Mouse (Mus musculus) E14TG2a.4 (cell line): ENCODE data around the gene Runx2.

Experiments
- H3K27me3 ChIP-seq: 2 replicates; pipeline ENCODE4 v1.6.1; 2014; ENCODE audit warnings: low read length, control low read depth; ENCODE audit not compliant: insufficient read depth
- H3K36me3 ChIP-seq: 2 replicates; pipeline ENCODE4 v1.6.1; 2014; ENCODE audit warnings: low read length, control low read depth; ENCODE audit not compliant: insufficient read depth
- H3K4me1 ChIP-seq: replicated peaks from 2 replicates; pipeline ENCODE4 v1.6.1; 2014; ENCODE audit warnings: low read depth, low read length, control low read depth
- H3K4me3 ChIP-seq: replicated peaks from 2 replicates; pipeline ENCODE4 v1.5.1; 2014; ENCODE audit warnings: mild to moderate bottlenecking, low read length
- H3K9me3 ChIP-seq: 2 replicates; pipeline ENCODE4 v1.6.1; 2014; ENCODE audit warnings: low read length, control low read depth
- CTCF ChIP-seq: conservative IDR thresholded peaks from 2 replicates; pipeline ENCODE4 v1.5.1; 2014; ENCODE audit warnings: low read length
- NANOG ChIP-seq: IDR thresholded peaks from 2 replicates; pipeline ENCODE4 v1.6.1; 2014; ENCODE audit warnings: borderline replicate concordance, low read length, mixed read lengths
- POU5F1 ChIP-seq: IDR thresholded peaks from 2 replicates; pipeline ENCODE4 v1.6.1; 2014; ENCODE audit warnings: low read length, borderline replicate concordance

The Runx2 gene

DNA sequence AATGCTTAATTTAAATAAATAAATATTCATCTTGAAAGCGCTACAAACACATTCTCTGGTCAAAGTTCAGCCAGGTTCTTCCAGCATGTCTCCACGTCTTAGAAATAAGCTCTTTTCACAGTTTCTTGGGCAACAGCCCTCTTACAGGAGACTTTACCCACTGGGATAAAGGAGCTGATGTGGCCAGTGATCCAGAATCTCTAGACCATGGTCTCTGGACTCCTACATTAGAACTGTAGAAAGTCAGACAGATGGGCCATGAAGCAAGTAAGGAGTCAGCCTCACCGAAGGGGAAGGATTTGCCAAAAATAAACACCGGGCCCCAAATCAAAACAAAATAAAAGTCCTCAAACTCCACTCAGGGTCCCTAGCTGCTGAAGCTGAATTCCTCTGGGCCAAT is 211.4 kb downstream of the Runx2 start:
- Histone ChIP-seq H3K4me1 (no peaks in the 10 kb centered on the region; the same call in 1 of the 2 replicates), H3K36me3 (no peaks in the 10 kb centered on the region), H3K9me3 (no peaks in the 10 kb centered on the region), H3K27me3 (peaks cover 7% of the 10 kb centered on the region), H3K4me3 (no peak overlapping the region)
- TF ChIP-seq CTCF = no peak
- TF ChIP-seq POU5F1 = no peak
- no peak for TF ChIP-seq NANOG

DNA sequence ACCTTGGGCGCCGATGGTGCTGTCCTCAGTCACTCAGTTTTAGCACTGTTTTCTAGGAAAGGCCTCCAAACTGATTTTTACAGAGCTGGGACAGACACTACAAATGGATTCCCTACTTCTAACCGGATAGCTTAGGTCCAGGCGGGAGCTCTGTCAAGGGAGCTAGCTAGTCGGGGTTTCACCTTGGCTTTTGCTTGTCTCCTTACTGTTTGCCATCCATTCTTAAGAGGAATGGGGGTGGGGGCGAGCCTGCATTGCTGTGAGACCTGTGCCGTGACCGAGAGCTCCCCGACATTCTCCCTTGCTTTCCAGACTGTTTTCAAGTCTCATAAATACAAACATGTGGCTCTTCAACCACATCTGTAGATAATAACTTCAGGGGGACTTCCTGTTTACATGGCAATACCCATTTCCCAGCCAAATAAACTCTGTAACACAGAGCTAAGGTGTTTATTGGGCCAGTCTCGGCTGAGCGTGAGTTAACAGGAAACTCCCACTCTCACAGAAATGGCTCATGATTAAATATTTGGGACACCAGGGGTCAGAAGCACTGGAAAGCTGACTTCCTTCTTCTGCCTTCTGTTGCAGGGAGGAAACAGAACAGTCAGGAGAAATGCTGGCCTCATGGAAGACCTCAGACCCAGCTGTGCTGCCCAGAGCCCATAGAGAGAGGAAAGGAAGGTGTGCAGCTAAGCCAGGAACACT is 213.1 kb downstream of the Runx2 start:
- no peaks in the 10 kb centered on the region; the same call in 1 of the 2 replicates for H3K4me1 ChIP-seq
- TF ChIP-seq CTCF = no peak
- no peak for TF ChIP-seq NANOG
- TF ChIP-seq POU5F1 = no peak
- no peaks in the 10 kb centered on the region for H3K36me3 ChIP-seq
- H3K4me3 ChIP-seq = no peak overlapping the region
- peaks cover 7% of the 10 kb centered on the region for H3K27me3 ChIP-seq
- no peaks in the 10 kb centered on the region for H3K9me3 ChIP-seq

DNA sequence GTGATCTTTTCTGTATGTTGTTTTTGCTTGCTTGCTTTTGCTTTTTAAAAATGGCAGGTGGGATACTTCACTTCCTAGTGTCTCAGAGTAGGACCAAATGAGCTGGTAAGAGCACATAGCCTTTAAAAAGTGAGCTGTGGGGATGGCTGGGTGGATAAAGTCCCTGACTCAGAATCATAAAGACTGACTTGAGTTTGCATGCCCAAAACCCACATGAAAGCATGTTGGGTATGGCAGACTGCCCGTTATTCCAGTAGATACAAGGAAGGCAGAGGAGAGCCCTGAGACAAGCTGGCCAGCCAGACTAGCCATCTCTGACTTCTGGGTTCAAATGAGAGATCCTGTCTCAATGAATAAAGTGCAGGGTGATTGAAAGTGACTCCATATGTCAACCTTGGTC is 214.7 kb downstream of the Runx2 start:
- Histone ChIP-seq H3K36me3 (no peaks in the 10 kb centered on the region), H3K9me3 (no peaks in the 10 kb centered on the region), H3K4me3 (no peak overlapping the region), H3K27me3 (peaks cover 7% of the 10 kb centered on the region), H3K4me1 (no peaks in the 10 kb centered on the region)
- TF ChIP-seq POU5F1 (no peak), CTCF (no peak), NANOG (no peak)

DNA sequence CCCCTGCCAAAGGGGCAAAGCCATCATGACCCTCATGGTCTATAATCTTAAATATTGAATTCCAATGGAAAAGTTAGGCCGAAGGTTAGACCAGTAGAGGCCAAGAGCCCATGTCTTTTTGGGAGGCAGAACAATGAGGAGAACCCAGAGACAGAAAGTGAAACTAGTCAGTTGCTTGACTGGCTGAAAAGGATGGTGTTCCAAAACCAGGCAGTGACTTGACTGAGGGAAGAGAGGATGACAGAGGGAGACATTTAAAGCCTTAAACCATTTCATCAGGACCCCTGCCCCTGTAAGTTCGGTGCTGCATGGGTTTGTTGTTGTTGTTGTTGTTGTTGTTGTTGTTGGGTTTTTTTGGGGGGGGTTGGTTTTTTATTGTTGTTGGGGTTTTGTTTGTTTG is 215.5 kb downstream of the Runx2 start:
- no peak overlapping the region for H3K4me3 ChIP-seq
- peaks cover 7% of the 10 kb centered on the region for H3K27me3 ChIP-seq
- H3K36me3 ChIP-seq = no peaks in the 10 kb centered on the region
- no peak for TF ChIP-seq CTCF
- no peak for TF ChIP-seq NANOG
- no peak for TF ChIP-seq POU5F1
- H3K9me3 ChIP-seq = no peaks in the 10 kb centered on the region
- no peaks in the 10 kb centered on the region for H3K4me1 ChIP-seq

DNA sequence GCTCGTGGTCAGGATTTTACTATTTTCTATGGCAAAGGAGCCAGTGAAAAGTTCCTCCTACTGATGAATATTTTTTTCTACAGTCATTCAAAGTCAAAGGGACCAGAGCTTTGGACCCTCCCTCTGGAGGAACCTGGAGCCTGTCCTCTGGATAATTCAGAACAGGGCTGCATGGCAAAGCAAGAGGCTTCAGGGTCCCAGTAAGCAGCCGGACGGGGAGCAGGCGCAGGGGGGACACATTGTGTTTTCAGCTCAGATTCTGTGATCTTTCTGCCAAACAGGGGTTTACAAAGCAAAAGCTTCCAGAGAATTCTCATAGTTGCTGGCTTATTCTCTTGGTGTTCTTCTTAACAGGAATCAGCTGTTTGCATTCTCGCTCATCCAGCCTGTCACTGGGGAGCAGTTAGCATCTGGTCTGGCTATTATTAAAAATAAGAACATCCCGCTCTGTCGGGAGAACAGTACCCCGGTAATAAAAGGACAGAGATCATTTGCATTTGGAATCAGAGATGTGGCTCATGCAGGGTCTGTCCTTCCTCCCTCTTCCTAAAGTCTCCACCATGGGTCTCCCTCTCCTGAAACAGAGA is 216.6 kb downstream of the Runx2 start:
- Histone ChIP-seq H3K9me3 (no peaks in the 10 kb centered on the region), H3K36me3 (no peaks in the 10 kb centered on the region), H3K27me3 (peaks cover 7% of the 10 kb centered on the region), H3K4me1 (no peaks in the 10 kb centered on the region), H3K4me3 (no peak overlapping the region)
- TF ChIP-seq CTCF = no peak
- TF ChIP-seq POU5F1 = no peak
- no peak for TF ChIP-seq NANOG

DNA sequence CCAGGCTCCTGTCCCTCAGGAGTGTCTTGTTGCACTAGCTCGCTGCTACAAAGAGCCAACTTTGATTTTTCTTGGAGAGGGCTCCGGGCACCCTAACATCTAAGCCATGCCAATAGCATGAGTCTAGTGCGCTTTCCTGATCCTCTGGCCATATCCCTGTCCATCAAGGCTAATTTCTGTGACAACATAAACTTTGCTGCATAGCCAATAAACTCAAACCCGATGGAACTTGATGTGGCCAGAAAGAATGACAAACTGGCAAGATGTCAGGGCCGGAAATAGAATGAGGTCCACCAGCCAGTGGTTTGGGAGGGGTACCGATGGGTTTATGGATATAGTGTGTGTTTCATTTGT is 221.9 kb downstream of the Runx2 start:
- H3K4me1 ChIP-seq = peaks cover 6% of the 10 kb centered on the region; the same call in 1 of the 2 replicates
- TF ChIP-seq CTCF (no peak), POU5F1 (no peak), NANOG (no peak)
- no peaks in the 10 kb centered on the region for H3K9me3 ChIP-seq
- H3K4me3 ChIP-seq = no peak overlapping the region
- no peaks in the 10 kb centered on the region for H3K36me3 ChIP-seq
- H3K27me3 ChIP-seq = peaks cover 2% of the 10 kb centered on the region; the same call in 1 of the 2 replicates

DNA sequence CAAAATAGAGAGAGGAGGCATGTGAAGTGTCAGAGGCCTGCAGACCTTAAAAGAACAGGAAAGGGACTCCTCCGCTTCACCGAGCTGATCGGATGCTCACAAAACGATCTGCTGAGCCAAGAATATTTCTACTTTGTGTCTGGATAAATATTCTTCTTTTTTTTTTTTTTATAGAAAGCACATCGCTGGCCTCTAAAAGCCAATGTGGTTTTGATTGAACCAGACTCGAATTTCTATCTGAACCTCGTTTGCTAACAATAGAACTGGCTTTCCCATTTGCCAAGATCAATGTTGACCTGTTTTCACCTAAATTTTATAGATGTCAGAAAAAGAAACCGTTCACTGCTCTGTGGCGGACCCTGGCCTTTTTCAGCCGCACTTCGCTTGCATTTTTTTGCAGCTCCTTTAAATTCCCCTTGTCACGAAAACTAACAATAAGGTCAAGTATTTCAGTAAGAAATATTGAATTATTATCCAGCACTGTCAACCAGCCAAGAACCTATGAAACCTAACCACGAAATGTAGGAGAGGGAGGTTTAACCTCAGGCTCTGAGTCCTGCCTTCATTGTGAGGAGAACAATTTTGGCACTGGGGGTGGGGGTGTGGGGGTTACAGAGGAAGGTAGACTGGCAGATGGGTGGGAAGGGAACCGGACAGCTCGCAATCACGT is 222.4 kb downstream of the Runx2 start:
- no peak for TF ChIP-seq CTCF
- TF ChIP-seq POU5F1 = no peak
- TF ChIP-seq NANOG = no peak
- Histone ChIP-seq H3K4me1 (peaks cover 6% of the 10 kb centered on the region; the same call in 1 of the 2 replicates), H3K9me3 (no peaks in the 10 kb centered on the region), H3K27me3 (0 out of 2 replicates have a peak, but pooled peaks cover 2% of the 10 kb centered on the region), H3K36me3 (no peaks in the 10 kb centered on the region), H3K4me3 (no peak overlapping the region)

DNA sequence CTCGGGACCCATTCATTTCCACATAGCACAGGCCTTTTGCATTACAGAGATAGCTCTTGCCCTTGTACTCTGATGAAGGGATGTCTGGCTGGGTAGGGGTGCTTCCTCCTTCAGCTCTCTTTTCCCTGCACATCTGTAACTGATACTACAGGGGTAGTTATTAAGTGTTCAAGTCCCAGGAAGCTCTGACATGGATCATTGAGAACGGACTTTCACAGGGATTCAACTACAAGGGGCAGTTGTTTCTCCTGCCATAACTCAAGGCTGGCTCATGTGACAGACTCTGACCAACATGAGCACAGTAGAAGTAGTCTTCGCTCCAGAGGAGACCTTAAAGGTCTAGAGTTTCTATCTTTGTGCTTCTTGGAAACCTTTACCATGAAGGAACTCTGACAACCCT is 226.1 kb downstream of the Runx2 start:
- no peak for TF ChIP-seq NANOG
- TF ChIP-seq CTCF = no peak
- TF ChIP-seq POU5F1 = no peak
- Histone ChIP-seq H3K4me1 (peaks cover 6% of the 10 kb centered on the region; the same call in 1 of the 2 replicates), H3K36me3 (no peaks in the 10 kb centered on the region)

More for the DNA sequence above, 226.1 kb downstream of the Runx2 start:
- Histone ChIP-seq H3K4me3 (no peak overlapping the region), H3K27me3 (0 out of 2 replicates have a peak, but pooled peaks cover 6% of the 10 kb centered on the region), H3K9me3 (no peaks in the 10 kb centered on the region)
